8 mouse cellular contexts compared by ENCODE assay signal in the genomic region with DNA sequence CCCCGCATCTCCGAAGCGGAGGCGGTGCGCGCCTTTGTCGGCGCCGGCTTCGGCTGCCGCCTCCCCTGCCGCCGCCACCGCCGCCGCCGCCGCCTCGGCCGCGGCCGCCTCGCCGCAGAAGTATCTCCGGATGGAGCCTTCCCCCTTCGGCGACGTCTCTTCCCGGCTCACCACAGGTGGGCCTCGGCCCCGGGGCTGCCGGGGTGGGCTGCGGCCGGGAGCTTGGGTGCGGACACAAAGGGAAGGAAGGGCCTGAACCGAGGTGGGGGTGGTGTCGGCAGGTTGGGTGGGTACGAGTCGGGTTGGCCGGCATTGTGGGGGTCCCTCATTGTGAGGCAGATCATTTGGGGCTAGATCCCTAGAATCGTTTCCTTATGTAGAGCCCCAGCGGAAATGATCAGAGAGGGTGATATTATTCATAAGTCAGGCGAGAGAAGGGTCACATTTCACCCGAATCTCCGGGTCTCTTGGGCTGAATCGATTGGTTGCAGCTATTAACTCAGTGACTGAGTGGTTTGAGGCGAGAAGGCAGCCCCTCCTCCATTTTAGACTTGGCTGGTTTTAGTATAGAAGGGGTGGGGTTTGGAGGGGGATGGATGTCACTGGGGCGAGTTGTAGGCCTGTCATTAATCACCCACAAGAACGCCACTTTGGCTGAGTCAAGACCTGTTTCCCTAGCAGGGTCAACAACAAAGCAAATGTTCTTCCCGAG. TPM values are rescaled to one million over a fixed set of nuclear protein-coding genes. Genes with fewer than 3 reads are reported as not detected.
DNase-seq lines count a peak whose midpoint lies in the region; ATAC-seq lines count a peak whose summit lies in the region.

No protein-coding gene starts in this region.

- intact Hi-C loops in heart, postnatal 10 days (cut with DNase I): loop anchor here (5.0 kb wide), 1 partner anchor 336 kb away; no protein-coding TSS in a partner anchor

- WGBS in forebrain, embryonic 11.5 days: under 1% methylated on average over 50 of the region's 50 CpGs

- peak; percentile 81 for DNase-seq in NIH3T3 (ENCODE audit: low read depth)
- peak; percentile 60 for DNase-seq in c-Kit-positive CD71-positive TER-119-positive erythroid progenitor cells, embryonic 14.5 days (ENCODE audit: low spot score)
- peak; percentile 76 for DNase-seq in forebrain, embryonic 11.5 days (ENCODE audit: low spot score)
- peak; percentile 73 to 79 for DNase-seq in heart, postnatal 10 days
- peak; percentile 65 to 77 for DNase-seq in kidney, postnatal 36 days
- peak; percentile 69 for DNase-seq in lung, postnatal 25 days (ENCODE audit: low spot score)
- peak; percentile 74 for DNase-seq in retina, embryonic 14.5 days (ENCODE audit: low spot score)
- DNase-seq in urinary bladder, postnatal 36 days (ENCODE audit: low spot score in 2 of 2): peak; percentile 26 to 58

- H3K9me3 ChIP-seq in forebrain, embryonic 11.5 days (ENCODE audit: control insufficient read depth, low read length): no peaks in the 10 kb centered on the region

- no peaks in the 10 kb centered on the region for H3K27me3 ChIP-seq in forebrain, embryonic 11.5 days (ENCODE audit: control insufficient read depth, insufficient read depth, low read length)

- H3K36me3 ChIP-seq in forebrain, embryonic 11.5 days (ENCODE audit: control insufficient read depth, insufficient read depth, low read length): no peaks in the 10 kb centered on the region

- H3K9ac ChIP-seq in forebrain, embryonic 11.5 days (ENCODE audit: low read length): peak overlapping the region; percentile 96

- H3K4me1 ChIP-seq in forebrain, embryonic 11.5 days (replicated peaks; ENCODE audit: control insufficient read depth, insufficient read depth, low read length): peaks cover 5% of the 10 kb centered on the region; the same call in 1 of the 2 replicates

- peak overlapping the region; percentile 64 for H3K4me2 ChIP-seq in forebrain, embryonic 11.5 days (ENCODE audit: low read depth, low read length, severe bottlenecking)

- H3K27ac ChIP-seq in forebrain, embryonic 11.5 days (ENCODE audit: low read depth, low read length): peak overlapping the region; percentile 79

- H3K4me3 ChIP-seq in forebrain, embryonic 11.5 days (ENCODE audit: low read depth, low read length): peak overlapping the region; percentile 97

- ATAC-seq in forebrain, embryonic 11.5 days (replicated peaks; ENCODE audit: low FRiP score): peak; percentile 69

RNA-seq across cellular contexts. Expression of a gene that starts 0.5 kb away (rescaled TPM):
- polyA plus RNA-seq in forebrain, embryonic 11.5 days (2014; fragmentation: Nextera tagmentation; extraction: Ambion mirVana): 91.0 and 91.6 TPM in 2 replicates
- 10 to 100 TPM; 59.4 to 69.5 TPM for total RNA-seq in heart, postnatal 10 days (2021)

Comparison
In these comparisons a context has a peak if more than half of its experiments do, and no peak if none do; other contexts are left out.
1. Peak in every context shown above with its lines: DNase-seq, ATAC-seq, H3K4me3 ChIP-seq and H3K27ac ChIP-seq.